Mouse (Mus musculus) ES-Bruce4 (cell line): Measurements from ENCODE around the gene Ddx59.

Experiments used
- CTCF ChIP-seq: IDR thresholded peaks from one replicate; pipeline ENCODE4 v1.8.1; 2011; ENCODE audit warnings: low read depth, low read length
- EP300 ChIP-seq: IDR thresholded peaks from 2 replicates; pipeline ENCODE4 v1.6.1; 2011; ENCODE audit warnings: low read depth, low read length; ENCODE audit not compliant: insufficient read depth
- POLR2A ChIP-seq: IDR thresholded peaks from one replicate; pipeline ENCODE4 v1.8.1; 2011; ENCODE audit warnings: low read length; ENCODE audit not compliant: insufficient read depth

DNA sequence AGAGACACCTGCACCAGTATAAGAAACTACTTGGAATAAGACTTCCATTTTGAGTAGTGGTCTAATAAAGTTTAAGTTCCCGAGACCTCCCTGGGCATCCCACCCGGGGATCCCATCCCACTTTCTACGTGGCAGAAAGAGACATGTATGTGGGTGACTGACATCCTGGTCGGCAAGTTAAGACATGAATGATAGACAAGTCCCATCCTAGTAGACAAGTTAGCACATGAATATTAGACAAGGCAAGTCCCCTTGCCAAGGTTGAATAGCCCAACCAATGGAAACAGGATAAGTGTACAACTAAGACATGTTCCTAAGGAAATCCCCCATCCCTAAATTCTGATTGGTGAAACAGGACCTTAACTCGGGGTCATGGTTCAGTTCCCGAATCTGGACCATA, 34.5 kb downstream of the Ddx59 start:
- TF ChIP-seq CTCF (no peak), POLR2A (no peak), EP300 (no peak)
